Mouse (Mus musculus) MEL (cell line): ENCODE measurements at regions not wholly inside any gene's neighbourhood (a gene's known extent, or its start where the extent isn't known, plus 50 kb on each side); places are given as distances from the start of the nearest gene placed in this dataset.

Experiments
- DNase-seq: peaks from one replicate; pipeline ENCODE4 v3.0.0; 2011; ENCODE audit warnings: low read depth, low spot score
- H3K27ac ChIP-seq: 2 replicates; pipeline ENCODE4 v1.5.1; 2012; ENCODE audit warnings: low read depth, mild to moderate bottlenecking, control low read depth, low read length, moderate library complexity; ENCODE audit not compliant: control insufficient read depth
- H3K27me3 ChIP-seq, 2 experiments: fragments of 150-350 bp in 1 of 2; sonication (generic) in 1 of 2; 2 replicates each; pipeline ENCODE4 v1.6.1; 2012; ENCODE audit warnings: low read length in 2 of 2, mild to moderate bottlenecking in 2 of 2, improper control_type of control experiment in 1 of 2, moderate library complexity in 1 of 2; ENCODE audit not compliant: insufficient read depth in 2 of 2, control insufficient read depth in 1 of 2
- H3K36me3 ChIP-seq, 2 experiments: 2 replicates each; pipeline ENCODE4 v1.6.1; 2012 to 2014; ENCODE audit warnings: low read length in 2 of 2, improper control_type of control experiment in 1 of 2, inconsistent platforms in 1 of 2, mild to moderate bottlenecking in 1 of 2; ENCODE audit not compliant: insufficient read depth in 2 of 2, control insufficient read depth in 1 of 2
- H3K4me1 ChIP-seq, 2 experiments: fragments of 150-350 bp in 1 of 2; sonication (generic) in 1 of 2; 2 replicates each; pipeline ENCODE4 v1.6.1; 2012; ENCODE audit warnings: low read length in 2 of 2, improper control_type of control experiment in 1 of 2, mild to moderate bottlenecking in 1 of 2; ENCODE audit not compliant: insufficient read depth in 2 of 2, control insufficient read depth in 1 of 2
- H3K4me3 ChIP-seq, 2 experiments: fragments of 150-350 bp in 1 of 2; sonication (generic) in 1 of 2; 2 replicates each; pipeline ENCODE4 v1.5.1; 2012; ENCODE audit warnings: low read depth in 2 of 2, low read length in 2 of 2, mild to moderate bottlenecking in 2 of 2, moderate library complexity in 2 of 2, control low read depth in 1 of 2, improper control_type of control experiment in 1 of 2; ENCODE audit not compliant: control insufficient read depth in 1 of 2, insufficient read depth in 1 of 2
- H3K79me2 ChIP-seq: 2 replicates; pipeline ENCODE4 v1.6.1; 2012; ENCODE audit warnings: mild to moderate bottlenecking, low read length, moderate library complexity; ENCODE audit not compliant: control insufficient read depth, poor library complexity, insufficient read depth
- H3K9ac ChIP-seq: 2 replicates; pipeline ENCODE4 v1.6.1; 2012; ENCODE audit warnings: low read depth, mild to moderate bottlenecking, control low read depth, low read length, moderate library complexity; ENCODE audit not compliant: control insufficient read depth, poor library complexity, severe bottlenecking
- H3K9me3 ChIP-seq: fragments of 150-350 bp; sonication (generic); replicated peaks from 2 replicates; pipeline ENCODE4 v1.6.1; 2012; ENCODE audit warnings: mild to moderate bottlenecking, low read length, improper control_type of control experiment, moderate library complexity; ENCODE audit not compliant: insufficient read depth
- BHLHE40 ChIP-seq: IDR thresholded peaks from 2 replicates; pipeline ENCODE4 v1.6.1; 2012; ENCODE audit warnings: low read depth, mild to moderate bottlenecking, inconsistent platforms, low read length, improper control_type of control experiment, borderline replicate concordance
- CHD2 ChIP-seq: IDR thresholded peaks from 2 replicates; pipeline ENCODE4 v1.6.1; 2011; ENCODE audit warnings: low read length, improper control_type of control experiment
- EP300 ChIP-seq, 2 experiments: IDR thresholded peaks; 2 replicates each; pipeline ENCODE4 v1.6.1; 2011; ENCODE audit warnings: improper control_type of control experiment in 2 of 2, low read length in 2 of 2, low read depth in 1 of 2, mild to moderate bottlenecking in 1 of 2
- ETS1 ChIP-seq: IDR thresholded peaks from 2 replicates; pipeline ENCODE4 v1.6.1; 2012; ENCODE audit warnings: low read depth, mild to moderate bottlenecking, inconsistent platforms, low read length, improper control_type of control experiment, moderate library complexity
- JUND ChIP-seq: IDR thresholded peaks from 2 replicates; pipeline ENCODE4 v1.6.1; 2011; ENCODE audit warnings: low read depth, mild to moderate bottlenecking, improper control_type of control experiment, low read length
- MEF2A ChIP-seq: IDR thresholded peaks from 2 replicates; pipeline ENCODE4 v1.6.1; 2014; ENCODE audit warnings: low read depth, mild to moderate bottlenecking, inconsistent platforms, low read length, improper control_type of control experiment; ENCODE audit not compliant: poor library complexity, insufficient replicate concordance, severe bottlenecking; ENCODE audit errors: extremely low read depth
- MYB ChIP-seq: IDR thresholded peaks from 2 replicates; pipeline ENCODE4 v1.6.1; 2011; ENCODE audit warnings: mild to moderate bottlenecking, low read depth, low read length, improper control_type of control experiment
- NRF1 ChIP-seq: IDR thresholded peaks from 2 replicates; pipeline ENCODE4 v1.6.1; 2014; ENCODE audit warnings: low read depth, mild to moderate bottlenecking, inconsistent platforms, low read length, improper control_type of control experiment, moderate library complexity; ENCODE audit not compliant: poor library complexity, insufficient read depth, severe bottlenecking
- POLR2A ChIP-seq, 2 experiments: IDR thresholded peaks; 2 replicates each; pipeline ENCODE4 v1.6.1; 2011 to 2012; ENCODE audit warnings: low read length in 2 of 2, mild to moderate bottlenecking in 2 of 2, control low read depth in 1 of 2, improper control_type of control experiment in 1 of 2, low read depth in 1 of 2, moderate library complexity in 1 of 2; ENCODE audit not compliant: control insufficient read depth in 1 of 2, insufficient read depth in 1 of 2, poor library complexity in 1 of 2
- POLR2AphosphoS2 ChIP-seq: IDR thresholded peaks from 2 replicates; pipeline ENCODE4 v1.6.1; 2011; ENCODE audit warnings: low read length, improper control_type of control experiment
- POLR2AphosphoS5 ChIP-seq: IDR thresholded peaks from 2 replicates; pipeline ENCODE4 v1.6.1; 2012; ENCODE audit warnings: low read depth, borderline replicate concordance, mild to moderate bottlenecking, inconsistent platforms, low read length, moderate library complexity, mixed read lengths
- SIN3A ChIP-seq: IDR thresholded peaks from 2 replicates; pipeline ENCODE4 v1.6.1; 2012; ENCODE audit warnings: low read length, improper control_type of control experiment, inconsistent platforms
- TAL1 ChIP-seq: IDR thresholded peaks from 2 replicates; pipeline ENCODE4 v1.6.1; 2012; ENCODE audit warnings: mild to moderate bottlenecking, inconsistent platforms, low read length, moderate library complexity, mixed read lengths
- UBTF ChIP-seq: IDR thresholded peaks from 2 replicates; pipeline ENCODE4 v1.6.1; 2012; ENCODE audit warnings: low read depth, mild to moderate bottlenecking, inconsistent platforms, low read length, improper control_type of control experiment, moderate library complexity, borderline replicate concordance; ENCODE audit not compliant: insufficient read depth
- ZC3H11A ChIP-seq: IDR thresholded peaks from 2 replicates; pipeline ENCODE4 v1.6.1; 2012; ENCODE audit warnings: low read depth, mild to moderate bottlenecking, inconsistent platforms, low read length, improper control_type of control experiment
- ZKSCAN1 ChIP-seq: IDR thresholded peaks from 2 replicates; pipeline ENCODE4 v1.6.1; 2012; ENCODE audit warnings: low read depth, mild to moderate bottlenecking, inconsistent platforms, low read length, improper control_type of control experiment, moderate library complexity

DNA sequence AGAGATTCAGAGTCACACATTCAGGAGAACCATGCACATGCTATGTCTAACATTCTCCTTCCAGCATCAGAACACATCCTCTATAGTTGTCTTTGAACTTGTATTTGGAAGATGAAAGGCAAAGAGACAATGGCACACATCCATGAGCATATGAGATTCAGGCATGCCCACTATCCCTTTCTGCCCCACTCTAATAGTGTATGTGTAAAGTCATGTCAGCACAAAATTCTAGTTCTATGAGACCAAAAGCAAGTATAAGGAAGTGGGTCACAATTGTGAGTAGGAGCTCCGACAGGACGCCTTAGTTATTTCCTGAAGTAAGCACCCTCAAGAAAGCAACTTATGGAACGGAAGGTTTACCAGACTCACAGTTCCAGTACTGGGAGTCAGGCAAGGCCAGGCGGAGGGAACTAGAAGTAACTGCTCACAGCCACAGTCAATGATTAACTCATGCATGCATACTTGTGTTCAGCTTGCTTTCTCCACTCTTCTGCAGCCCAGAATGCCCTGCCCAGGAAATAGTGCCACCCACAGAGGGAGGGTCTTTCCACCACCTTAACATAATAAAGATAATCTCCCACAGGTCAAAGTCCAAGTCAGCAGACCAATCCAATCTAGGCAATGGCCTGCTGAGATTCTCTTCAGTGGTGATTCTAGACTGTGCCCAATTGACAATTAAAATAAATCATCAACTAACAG is 157.3 kb upstream of the Apob start:
- Histone ChIP-seq H3K27ac (no peak overlapping the region), H3K9me3 (no peaks in the 10 kb centered on the region), H3K4me1 (no peaks in the 10 kb centered on the region), H3K4me3 (no peak overlapping the region), H3K36me3 (no peaks in the 10 kb centered on the region), H3K9ac (no peak overlapping the region), H3K79me2 (no peaks in the 10 kb centered on the region), H3K27me3 (no peaks in the 10 kb centered on the region)
- DNase-seq = no peak
- no peak for TF ChIP-seq MEF2A
- no peak for TF ChIP-seq POLR2AphosphoS2
- no peak for TF ChIP-seq CHD2
- no peak for TF ChIP-seq ETS1
- no peak for TF ChIP-seq ZKSCAN1
- TF ChIP-seq EP300 (IDR thresholded peaks at IDR 0.05; ENCODE audit: low read depth in 1 of 2, low read length in 2 of 2) = no peak
- TF ChIP-seq JUND = no peak
- TF ChIP-seq BHLHE40 = no peak
- no peak for TF ChIP-seq UBTF
- no peak for TF ChIP-seq POLR2AphosphoS5
- no peak for TF ChIP-seq POLR2A (IDR thresholded peaks at IDR 0.05; ENCODE audit: control insufficient read depth in 1 of 2, insufficient read depth in 1 of 2, low read depth in 1 of 2, low read length in 2 of 2, poor library complexity in 1 of 2)

DNA sequence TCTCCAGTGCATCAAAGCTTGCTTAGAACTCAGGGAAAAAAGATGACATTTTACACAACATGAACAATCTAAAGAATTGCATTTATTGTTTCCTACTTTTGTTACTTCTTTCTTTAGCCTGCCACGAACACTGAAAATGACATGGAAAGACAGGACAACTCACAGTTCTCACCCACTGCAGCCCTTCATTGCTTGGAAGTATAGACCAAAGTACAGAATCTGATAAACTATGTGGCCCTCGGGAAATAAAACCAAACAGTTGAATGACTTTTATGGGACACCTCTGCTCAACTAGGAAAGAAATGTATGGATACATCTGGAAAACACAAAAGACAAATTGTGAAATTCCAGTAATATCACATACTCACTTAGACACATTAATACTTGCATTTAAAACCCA is 156.7 kb upstream of the Apob start:
- TF ChIP-seq NRF1 = no peak
- no peak for TF ChIP-seq EP300 (IDR thresholded peaks at IDR 0.05; ENCODE audit: low read depth in 1 of 2, low read length in 2 of 2)
- TF ChIP-seq ZKSCAN1 = no peak
- no peak for TF ChIP-seq TAL1
- no peaks in the 10 kb centered on the region for H3K27me3 ChIP-seq
- no peaks in the 10 kb centered on the region for H3K79me2 ChIP-seq
- no peak for DNase-seq
- no peaks in the 10 kb centered on the region for H3K36me3 ChIP-seq
- H3K9me3 ChIP-seq = no peaks in the 10 kb centered on the region
- no peak overlapping the region for H3K27ac ChIP-seq
- H3K4me3 ChIP-seq = no peak overlapping the region
- H3K9ac ChIP-seq = no peak overlapping the region
- no peaks in the 10 kb centered on the region for H3K4me1 ChIP-seq

DNA sequence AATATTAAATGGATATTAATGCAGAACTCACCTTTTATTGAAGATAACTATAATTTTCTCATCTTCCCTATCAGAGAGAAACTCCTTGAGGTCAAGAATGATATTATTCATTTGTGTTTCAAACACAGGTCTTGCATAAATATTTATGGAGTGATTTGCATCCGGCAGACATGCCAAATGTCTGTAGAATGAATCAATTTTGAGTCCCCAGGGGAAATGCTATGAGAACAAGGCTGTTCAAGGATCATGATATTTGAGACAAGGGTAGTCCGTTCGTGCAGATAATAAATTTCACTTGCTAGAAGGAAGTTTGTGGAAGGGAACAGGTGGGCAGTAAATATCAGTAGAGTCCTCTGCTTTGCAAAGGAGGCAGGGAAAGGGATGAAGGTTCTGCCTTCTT is 141.7 kb upstream of the Apob start:
- H3K36me3 ChIP-seq = no peaks in the 10 kb centered on the region
- H3K79me2 ChIP-seq = no peaks in the 10 kb centered on the region
- no peak overlapping the region for H3K4me3 ChIP-seq
- H3K27ac ChIP-seq = no peak overlapping the region
- no peak for TF ChIP-seq BHLHE40
- TF ChIP-seq ZC3H11A = no peak
- no peak for TF ChIP-seq SIN3A
- TF ChIP-seq MYB = no peak
- DNase-seq = no peak
- H3K9me3 ChIP-seq = no peaks in the 10 kb centered on the region
- no peaks in the 10 kb centered on the region for H3K4me1 ChIP-seq
- no peak overlapping the region for H3K9ac ChIP-seq
- H3K27me3 ChIP-seq = no peaks in the 10 kb centered on the region
